Mouse (Mus musculus) ES-Bruce4 (cell line): ENCODE data around the gene Lpin3. TPM values are rescaled to one million over a fixed set of nuclear protein-coding genes. Genes with fewer than 3 reads are reported as not detected.

ENCODE experiments used
- H3K27ac ChIP-seq: 2 replicates; pipeline ENCODE4 v1.5.1; 2012; ENCODE audit warnings: low read length, inconsistent platforms; ENCODE audit not compliant: insufficient read depth
- H3K27me3 ChIP-seq: 2 replicates; pipeline ENCODE4 v1.6.1; 2012; ENCODE audit warnings: mild to moderate bottlenecking, low read length, inconsistent platforms; ENCODE audit not compliant: control insufficient read depth, poor library complexity, insufficient read depth, severe bottlenecking
- H3K36me3 ChIP-seq: 2 replicates; pipeline ENCODE4 v1.6.1; 2012; ENCODE audit warnings: inconsistent platforms, mild to moderate bottlenecking, low read length, moderate library complexity; ENCODE audit not compliant: control insufficient read depth, poor library complexity, insufficient read depth, severe bottlenecking
- H3K4me1 ChIP-seq: one replicate; pipeline ENCODE4 v1.8.1; 2011; ENCODE audit warnings: low read length; ENCODE audit not compliant: control insufficient read depth, insufficient read depth
- H3K4me3 ChIP-seq: 2 replicates; pipeline ENCODE4 v1.5.1; 2011; ENCODE audit warnings: low read depth, mild to moderate bottlenecking, low read length
- H3K9ac ChIP-seq: 2 replicates; pipeline ENCODE4 v1.6.1; 2012; ENCODE audit warnings: low read depth, mild to moderate bottlenecking, inconsistent platforms; ENCODE audit not compliant: poor library complexity, severe bottlenecking
- H3K9me3 ChIP-seq: replicated peaks from 2 replicates; pipeline ENCODE4 v1.6.1; 2012; ENCODE audit warnings: mild to moderate bottlenecking, low read length, inconsistent platforms; ENCODE audit not compliant: control insufficient read depth, poor library complexity, insufficient read depth, severe bottlenecking
- CTCF ChIP-seq: IDR thresholded peaks from one replicate; pipeline ENCODE4 v1.8.1; 2011; ENCODE audit warnings: low read depth, low read length
- EP300 ChIP-seq: IDR thresholded peaks from 2 replicates; pipeline ENCODE4 v1.6.1; 2011; ENCODE audit warnings: low read depth, low read length; ENCODE audit not compliant: insufficient read depth
- POLR2A ChIP-seq: IDR thresholded peaks from one replicate; pipeline ENCODE4 v1.8.1; 2011; ENCODE audit warnings: low read length; ENCODE audit not compliant: insufficient read depth
- polyA plus RNA-seq: library from polyadenylated mRNA; stranded (reverse); fragments of >200 nt; gene quantifications from 2 replicates; pipeline ENCODE4 v1.2.4, GENCODE M21; 2011; ENCODE audit warnings: low read depth; ENCODE audit not compliant: missing spikeins, insufficient read depth, insufficient read length

Lpin3 gene
- polyA plus RNA-seq, 1 experiment: 7.0 TPM

DNA sequence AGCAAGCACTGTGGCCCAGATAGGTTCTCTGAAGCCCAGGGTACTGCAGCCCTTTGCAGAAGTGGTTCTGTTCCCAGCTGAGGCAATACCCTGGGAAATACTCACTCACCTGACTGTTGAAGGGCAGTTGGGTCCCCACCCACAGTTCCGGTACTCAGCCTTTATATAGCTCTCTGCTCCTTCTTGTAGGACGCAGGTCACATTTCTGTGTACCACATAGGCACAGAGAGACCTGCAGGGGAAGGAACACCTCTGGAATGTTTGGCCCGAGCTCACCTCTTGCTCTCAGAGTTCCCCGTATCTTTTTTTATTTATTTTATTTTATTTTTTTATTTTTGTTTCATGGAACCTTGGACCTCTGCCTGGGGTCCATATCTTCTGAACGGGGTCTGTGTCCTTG lies 30.2 kb downstream of the Lpin3 start:
- H3K36me3 ChIP-seq: no peaks in the 10 kb centered on the region
- no peak overlapping the region for H3K27ac ChIP-seq
- no peak overlapping the region for H3K4me3 ChIP-seq
- no peak overlapping the region for H3K9ac ChIP-seq
- H3K9me3 ChIP-seq: no peaks in the 10 kb centered on the region
- no peaks in the 10 kb centered on the region for H3K4me1 ChIP-seq
- peaks cover 11% of the 10 kb centered on the region for H3K27me3 ChIP-seq
- TF ChIP-seq CTCF: no peak
- no peak for TF ChIP-seq EP300
- TF ChIP-seq POLR2A: no peak

GRCm38 (mm10) chr2:160911558-160912201 lies 31.2 kb downstream of the Lpin3 start:
- Histone ChIP-seq H3K9me3 (no peaks in the 10 kb centered on the region), H3K27me3 (peaks cover 11% of the 10 kb centered on the region), H3K9ac (peak overlapping the region; percentile 65), H3K27ac (no peak overlapping the region), H3K4me3 (peak overlapping the region; percentile 49), H3K36me3 (no peaks in the 10 kb centered on the region), H3K4me1 (no peaks in the 10 kb centered on the region)
- TF ChIP-seq EP300 (no peak), CTCF (no peak), POLR2A (no peak)

GRCm38 (mm10) chr2:160912231-160912671 lies 31.8 kb downstream of the Lpin3 start, which contains the start of gene Emilin3:
Gene Emilin3 (minus strand): TSS chr2:160912328.
- peaks cover 11% of the 10 kb centered on the region for H3K27me3 ChIP-seq
- no peak within 1 kb of the TSS for H3K27ac ChIP-seq
- H3K9ac ChIP-seq: peak within 1 kb of the TSS; percentile 65
- H3K36me3 ChIP-seq: no peaks in the 10 kb centered on the region
- peak within 1 kb of the TSS; percentile 49 for H3K4me3 ChIP-seq
- no peaks in the 10 kb centered on the region for H3K4me1 ChIP-seq
- TF ChIP-seq POLR2A: no peak
- TF ChIP-seq EP300: no peak
- TF ChIP-seq CTCF: no peak
- H3K9me3 ChIP-seq: no peaks in the 10 kb centered on the region

- Histone ChIP-seq H3K36me3 (no peaks in the 10 kb centered on the region), H3K9ac (no peak overlapping the region), H3K4me1 (no peaks in the 10 kb centered on the region), H3K27me3 (peaks cover 11% of the 10 kb centered on the region), H3K27ac (no peak overlapping the region), H3K4me3 (no peak overlapping the region), H3K9me3 (no peaks in the 10 kb centered on the region)
- no peak for TF ChIP-seq CTCF
- TF ChIP-seq EP300: no peak
- no peak for TF ChIP-seq POLR2A
Measured at GRCm38 (mm10) chr2:160914656-160915055, 34.2 kb downstream of the Lpin3 start.

- no peaks in the 10 kb centered on the region for H3K36me3 ChIP-seq
- H3K4me1 ChIP-seq: no peaks in the 10 kb centered on the region
- H3K4me3 ChIP-seq: no peak overlapping the region
- H3K27ac ChIP-seq: no peak overlapping the region
- no peaks in the 10 kb centered on the region for H3K9me3 ChIP-seq
- no peak overlapping the region for H3K9ac ChIP-seq
- H3K27me3 ChIP-seq: peaks cover 10% of the 10 kb centered on the region
- TF ChIP-seq POLR2A (no peak), CTCF (no peak), EP300 (no peak)
Measured at GRCm38 (mm10) chr2:160915821-160916610, 35.5 kb downstream of the Lpin3 start.

- no peaks in the 10 kb centered on the region for H3K4me1 ChIP-seq
- H3K9me3 ChIP-seq: no peaks in the 10 kb centered on the region
- TF ChIP-seq POLR2A (no peak), EP300 (no peak), CTCF (no peak)
- no peak overlapping the region for H3K4me3 ChIP-seq
- no peak overlapping the region for H3K9ac ChIP-seq
- H3K27me3 ChIP-seq: peaks cover 8% of the 10 kb centered on the region
- H3K27ac ChIP-seq: no peak overlapping the region
- H3K36me3 ChIP-seq: no peaks in the 10 kb centered on the region
Measured at GRCm38 (mm10) chr2:160916714-160917113, 36.2 kb downstream of the Lpin3 start.
